21 mouse cellular contexts compared by ENCODE assay signal in genomic region chr3:130362797-130363367, GRCm38 (mm10).
A peak's percentile ranks its signal among the peaks of the same experiment; 100 is the strongest.
DNase-seq lines count a peak whose midpoint lies in the region; ATAC-seq lines count a peak whose summit lies in the region.
"Had no signal": no experiment of that assay in that cellular context is flagged by ENCODE, and none has a peak within 500 bp of the region (broad histone marks: within the 10 kb centered on the region; RNA-seq: fewer than 3 reads in every experiment).

No protein-coding gene starts in this region.

- ATAC-seq in frontal cortex, adult (ENCODE audit: low TSS enrichment): peak; percentile 92
- ATAC-seq: intestine, postnatal 0 days had no signal

- peak; percentile 3 for DNase-seq in cerebellum, adult 8-10 months
- no peak for DNase-seq in cerebellum, postnatal 10 days
- DNase-seq in frontal cortex, postnatal 10 days (ENCODE audit: low spot score in 2 of 2): no peak
- peak; percentile 30 for DNase-seq in testis, postnatal 14 days (ENCODE audit: low spot score)
- no peak for DNase-seq in testis, postnatal 10 days (ENCODE audit: low spot score)
- DNase-seq in kidney, postnatal 10 days: no peak
- DNase-seq in urinary bladder, postnatal 14 days (ENCODE audit: low spot score): no peak
- DNase-seq: adrenal gland, adult 2 months; adrenal gland, postnatal 36 days; gastrocnemius, postnatal 25 days; heart, adult 18-20 months; heart, postnatal 4 days; kidney, adult 9 months; kidney, postnatal 14 days; layer of hippocampus, adult 9-11 months; lung, embryonic 14.5 days; lung, postnatal 14 days; midbrain, embryonic 14.5 days; right cerebral cortex, postnatal 4 days had no signal

Comparison
In these comparisons a context has a peak if more than half of its experiments do, and no peak if none do; other contexts are left out.
1. DNase-seq: peak in cerebellum, adult 8-10 months (single experiment) and testis, postnatal 14 days (single experiment); none in cerebellum, postnatal 10 days (0 of 2), frontal cortex, postnatal 10 days (0 of 2), testis, postnatal 10 days (single experiment), kidney, postnatal 10 days (single experiment) and urinary bladder, postnatal 14 days (single experiment).